Mouse (Mus musculus) forebrain, embryonic 15.5 days (tissue): ENCODE measurements around the gene 0610012G03Rik. TPM values are rescaled to one million over a fixed set of nuclear protein-coding genes. Genes with fewer than 3 reads are reported as not detected.
"Not testable (repeated sequence)": the region's sequence is repeated elsewhere in the genome, so short reads cannot be mapped to it uniquely, and the experiment has no call there.

Experiments used
- ATAC-seq: fragments of 200-750 bp; cut with Nextera tagmentation; replicated peaks from 2 replicates; pipeline ENCODE4 v1.8.0; 2017; ENCODE audit warnings: mild to moderate bottlenecking, moderate TSS enrichment, moderate library complexity
- H3K27ac ChIP-seq: fragments of 300-500 bp; sonication (generic); replicated peaks from 2 replicates; pipeline ENCODE4 v1.5.1; 2015; ENCODE audit warnings: mild to moderate bottlenecking, inconsistent platforms
- H3K27me3 ChIP-seq: fragments of 300-500 bp; sonication (generic); 2 replicates; pipeline ENCODE4 v1.6.1; 2015; ENCODE audit warnings: inconsistent platforms
- H3K36me3 ChIP-seq: fragments of 300-500 bp; sonication (generic); 2 replicates; pipeline ENCODE4 v1.6.1; 2015; ENCODE audit warnings: mild to moderate bottlenecking, inconsistent platforms
- H3K4me1 ChIP-seq: fragments of 300-500 bp; sonication (generic); 2 replicates; pipeline ENCODE4 v1.6.1; 2015; ENCODE audit warnings: inconsistent platforms
- H3K4me2 ChIP-seq: fragments of 300-500 bp; sonication (generic); replicated peaks from 2 replicates; pipeline ENCODE4 v1.6.1; 2015; ENCODE audit warnings: mild to moderate bottlenecking, inconsistent platforms
- H3K4me3 ChIP-seq: fragments of 300-500 bp; sonication (generic); 2 replicates; pipeline ENCODE4 v1.5.1; 2015; ENCODE audit warnings: mild to moderate bottlenecking, inconsistent platforms
- H3K9ac ChIP-seq: fragments of 300-500 bp; sonication (generic); replicated peaks from 2 replicates; pipeline ENCODE4 v1.6.1; 2015; ENCODE audit warnings: mild to moderate bottlenecking, inconsistent platforms
- H3K9me3 ChIP-seq: fragments of 300-500 bp; sonication (generic); 2 replicates; pipeline ENCODE4 v1.6.1; 2016; ENCODE audit warnings: inconsistent platforms
- WGBS: fragments of 180-500 bp; shearing (Covaris S2); methylation state at CpG from one replicate; pipeline ENCODE4 v1.1.7; 2015; ENCODE audit warnings: mixed read lengths; 5-methylcytosine and 5-hydroxymethylcytosine counted together
- polyA plus RNA-seq: library from polyadenylated mRNA; unstranded; fragments of >200 nt; fragmentation: Nextera tagmentation; extraction: Ambion mirVana; gene quantifications from 2 replicates; pipeline ENCODE4 v1.2.1, GENCODE M21; 2015

The 0610012G03Rik gene
- polyA plus RNA-seq, result 106 and 113 TPM in 2 replicates

GRCm38 (mm10) chr16:31948345-31948774 lies at the start of gene 0610012G03Rik, which contains the start of gene Ncbp2:
Gene 0610012G03Rik (minus strand): TSS chr16:31948494.
Gene Ncbp2 (plus strand): TSS chr16:31948513.
- ATAC-seq, result peak; percentile 94
- H3K4me1 ChIP-seq, result peaks cover 42% of the 10 kb centered on the region
- WGBS, result under 1% methylated on average over 50 of the region's 55 CpGs

GRCm38 (mm10) chr16:31996371-31996770 lies 48.1 kb upstream of the 0610012G03Rik start:
- no peak overlapping the region for H3K4me3 ChIP-seq
- no peak for ATAC-seq
- H3K27me3 ChIP-seq, result no peaks in the 10 kb centered on the region
- no peak overlapping the region for H3K4me2 ChIP-seq
- peaks cover 11% of the 10 kb centered on the region; the same call in 1 of the 2 replicates for H3K36me3 ChIP-seq
- H3K9ac ChIP-seq, result no peak overlapping the region
- H3K27ac ChIP-seq, result no peak overlapping the region
- 88% methylated on average over 5 of the region's 5 CpGs for WGBS
- H3K9me3 ChIP-seq, result no peaks in the 10 kb centered on the region
- peaks cover 7% of the 10 kb centered on the region for H3K4me1 ChIP-seq

More at GRCm38 (mm10) chr16:31948345-31948774, at the start of gene 0610012G03Rik, which contains the start of gene Ncbp2:
- peak within 1 kb of the TSS; percentile 81 for H3K4me2 ChIP-seq
- H3K27ac ChIP-seq, result peak within 1 kb of the TSS; percentile 90
- H3K36me3 ChIP-seq, result peaks cover 6% of the 10 kb centered on the region; the same call in 1 of the 2 replicates
- H3K4me3 ChIP-seq, result peak within 1 kb of the TSS; percentile 80
- H3K9ac ChIP-seq, result peak within 1 kb of the TSS; percentile 77
- no peaks in the 10 kb centered on the region for H3K27me3 ChIP-seq
- H3K9me3 ChIP-seq, result no peaks in the 10 kb centered on the region

- no peaks in the 10 kb centered on the region for H3K9me3 ChIP-seq
- no peaks in the 10 kb centered on the region for H3K4me1 ChIP-seq
- no peak overlapping the region for H3K4me2 ChIP-seq
- peaks cover 24% of the 10 kb centered on the region for H3K36me3 ChIP-seq
- no peaks in the 10 kb centered on the region for H3K27me3 ChIP-seq
- ATAC-seq, result no peak
- no peak overlapping the region for H3K9ac ChIP-seq
- no peak overlapping the region for H3K4me3 ChIP-seq
- H3K27ac ChIP-seq, result no peak overlapping the region
Measured at GRCm38 (mm10) chr16:31993946-31994345, 45.7 kb upstream of the 0610012G03Rik start.

GRCm38 (mm10) chr16:31993195-31993594 lies 44.9 kb upstream of the 0610012G03Rik start:
- H3K27ac ChIP-seq, result no peak overlapping the region
- no peaks in the 10 kb centered on the region for H3K9me3 ChIP-seq
- H3K9ac ChIP-seq, result no peak overlapping the region
- WGBS, result 100% methylated on average over 4 of the region's 4 CpGs
- H3K27me3 ChIP-seq, result no peaks in the 10 kb centered on the region
- no peaks in the 10 kb centered on the region for H3K4me1 ChIP-seq
- peaks cover 31% of the 10 kb centered on the region for H3K36me3 ChIP-seq
- ATAC-seq, result no peak
- H3K4me3 ChIP-seq, result no peak overlapping the region
- H3K4me2 ChIP-seq, result no peak overlapping the region

- ATAC-seq, result no peak
- no peak overlapping the region for H3K9ac ChIP-seq
- no peak overlapping the region for H3K4me3 ChIP-seq
- 57% methylated on average over 1 of the region's 1 CpGs for WGBS
- no peak overlapping the region for H3K4me2 ChIP-seq
- peaks cover 36% of the 10 kb centered on the region for H3K36me3 ChIP-seq
- H3K27me3 ChIP-seq, result no peaks in the 10 kb centered on the region
- no peak overlapping the region for H3K27ac ChIP-seq
- H3K4me1 ChIP-seq, result no peaks in the 10 kb centered on the region
- no peaks in the 10 kb centered on the region for H3K9me3 ChIP-seq
Measured at GRCm38 (mm10) chr16:31992039-31992438, 43.7 kb upstream of the 0610012G03Rik start.

- 79% methylated on average over 5 of the region's 5 CpGs for WGBS
- no peaks in the 10 kb centered on the region for H3K27me3 ChIP-seq
- H3K9me3 ChIP-seq, result no peaks in the 10 kb centered on the region
- peaks cover 38% of the 10 kb centered on the region for H3K36me3 ChIP-seq
- H3K27ac ChIP-seq, result no peak overlapping the region
- ATAC-seq, result no peak
- H3K9ac ChIP-seq, result no peak overlapping the region
- no peaks in the 10 kb centered on the region for H3K4me1 ChIP-seq
- no peak overlapping the region for H3K4me3 ChIP-seq
- no peak overlapping the region for H3K4me2 ChIP-seq
Measured at GRCm38 (mm10) chr16:31980946-31981345, 32.7 kb upstream of the 0610012G03Rik start.

GRCm38 (mm10) chr16:31979501-31979900 lies 31.2 kb upstream of the 0610012G03Rik start:
- Histone ChIP-seq H3K4me3 (no peak overlapping the region), H3K4me2 (no peak overlapping the region), H3K4me1 (no peaks in the 10 kb centered on the region), H3K36me3 (peaks cover 41% of the 10 kb centered on the region), H3K9ac (no peak overlapping the region), H3K9me3 (no peaks in the 10 kb centered on the region), H3K27ac (no peak overlapping the region), H3K27me3 (no peaks in the 10 kb centered on the region)
- WGBS, result 96% methylated on average over 3 of the region's 3 CpGs
- no peak for ATAC-seq

- WGBS, result 94% methylated on average over 4 of the region's 4 CpGs
- ATAC-seq, result no peak
- H3K4me3 ChIP-seq, result no peak overlapping the region
- no peak overlapping the region for H3K27ac ChIP-seq
- peaks cover 30% of the 10 kb centered on the region for H3K36me3 ChIP-seq
- no peak overlapping the region for H3K9ac ChIP-seq
- H3K4me1 ChIP-seq, result no peaks in the 10 kb centered on the region
- no peaks in the 10 kb centered on the region for H3K9me3 ChIP-seq
- no peaks in the 10 kb centered on the region for H3K27me3 ChIP-seq
- H3K4me2 ChIP-seq, result no peak overlapping the region
Measured at GRCm38 (mm10) chr16:31975258-31975657, 27.0 kb upstream of the 0610012G03Rik start.

- 78% methylated on average over 7 of the region's 7 CpGs for WGBS
- H3K4me1 ChIP-seq, result peaks cover 3% of the 10 kb centered on the region; the same call in 1 of the 2 replicates
- H3K9me3 ChIP-seq, result no peaks in the 10 kb centered on the region
- no peak overlapping the region for H3K4me3 ChIP-seq
- ATAC-seq, result 0 out of 2 replicates have a peak, but pooled peaks have one; percentile 38
- H3K9ac ChIP-seq, result no peak overlapping the region
- peaks cover 76% of the 10 kb centered on the region for H3K36me3 ChIP-seq
- no peaks in the 10 kb centered on the region for H3K27me3 ChIP-seq
- H3K27ac ChIP-seq, result peak overlapping the region; percentile 65
- H3K4me2 ChIP-seq, result no peak overlapping the region
Measured at GRCm38 (mm10) chr16:31963224-31963623, 14.9 kb upstream of the 0610012G03Rik start.

- H3K9me3 ChIP-seq, result no peaks in the 10 kb centered on the region
- H3K9ac ChIP-seq, result peak overlapping the region; percentile 77
- WGBS, result under 1% methylated on average over 38 of the region's 38 CpGs
- peak overlapping the region; percentile 80 for H3K4me3 ChIP-seq
- ATAC-seq, result peak; percentile 65
- peak overlapping the region; percentile 81 for H3K4me2 ChIP-seq
- H3K4me1 ChIP-seq, result peaks cover 42% of the 10 kb centered on the region
- peaks cover 6% of the 10 kb centered on the region; the same call in 1 of the 2 replicates for H3K36me3 ChIP-seq
- H3K27me3 ChIP-seq, result no peaks in the 10 kb centered on the region
- peak overlapping the region; percentile 90 for H3K27ac ChIP-seq
Measured at GRCm38 (mm10) chr16:31947901-31948316, 385 bp downstream of the 0610012G03Rik start.

GRCm38 (mm10) chr16:31947333-31947732 lies 961 bp downstream of the 0610012G03Rik start:
- Histone ChIP-seq H3K4me3 (peak overlapping the region; percentile 80), H3K4me2 (peak overlapping the region; percentile 81), H3K4me1 (peaks cover 42% of the 10 kb centered on the region), H3K27me3 (no peaks in the 10 kb centered on the region), H3K27ac (peak overlapping the region; percentile 90; the same call in 1 of the 2 replicates), H3K9me3 (no peaks in the 10 kb centered on the region), H3K36me3 (peaks cover 6% of the 10 kb centered on the region; the same call in 1 of the 2 replicates), H3K9ac (peak overlapping the region; percentile 77)
- ATAC-seq, result no peak
- 35% methylated on average over 8 of the region's 8 CpGs for WGBS

- H3K27me3 ChIP-seq, H3K9ac ChIP-seq, H3K36me3 ChIP-seq, H3K4me3 ChIP-seq, H3K27ac ChIP-seq, H3K9me3 ChIP-seq, ATAC-seq: not testable (repeated sequence)
- WGBS, result 94% methylated on average over 6 of the region's 6 CpGs
- Histone ChIP-seq H3K4me1 (peaks cover 42% of the 10 kb centered on the region), H3K4me2 (peak overlapping the region; percentile 81; the same call in 1 of the 2 replicates)
Measured at GRCm38 (mm10) chr16:31945986-31946385, 2.3 kb downstream of the 0610012G03Rik start.

GRCm38 (mm10) chr16:31945372-31945771 lies 2.9 kb downstream of the 0610012G03Rik start:
- no peak overlapping the region for H3K4me2 ChIP-seq
- WGBS, result 92% methylated on average over 6 of the region's 6 CpGs
- H3K4me3 ChIP-seq, result no peak overlapping the region
- no peaks in the 10 kb centered on the region for H3K9me3 ChIP-seq
- peaks cover 42% of the 10 kb centered on the region for H3K4me1 ChIP-seq
- H3K27ac ChIP-seq, result no peak overlapping the region
- H3K9ac ChIP-seq, result no peak overlapping the region
- ATAC-seq, result no peak
- no peaks in the 10 kb centered on the region for H3K27me3 ChIP-seq
- H3K36me3 ChIP-seq, result no peaks in the 10 kb centered on the region
